Mouse (Mus musculus) heart, postnatal 36 days (tissue): Measurements from ENCODE around the gene Mad1l1. TPM values are rescaled to one million over a fixed set of nuclear protein-coding genes. Genes with fewer than 3 reads are reported as not detected.

Experiments used
- DNase-seq, 2 experiments: peaks; one replicate each; pipeline ENCODE4 v3.0.0; 2021 to 2022
- intact Hi-C: fragments of 180-260 bp; cut with DNase I; formaldehyde crosslinking; loops from one replicate; pipeline ENCODE4 v1.15.1; 2025
- total RNA-seq, 2 experiments: library from RNA; stranded (reverse); gene quantifications; 2 replicates each; pipeline ENCODE4 v1.2.3; 2021

The Mad1l1 gene
- total RNA-seq, 2 experiments from 2014 or later: 9.6 to 10.6 TPM

- DNase-seq: peak; percentile 20 to 31
- intact Hi-C loops: loop anchor here (10.0 kb wide), 1 partner anchor 359 kb away; no protein-coding TSS in a partner anchor
Observed at GRCm38 (mm10) chr5:140194173-140194572, 127.2 kb downstream of the Mad1l1 start.

GRCm38 (mm10) chr5:140191539-140191938 is 129.8 kb downstream of the Mad1l1 start:
- DNase-seq: no peak
- intact Hi-C loops: loop anchor here (10.0 kb wide), 1 partner anchor 357 kb away; no protein-coding TSS in a partner anchor

GRCm38 (mm10) chr5:140186351-140186750 is 135.0 kb downstream of the Mad1l1 start:
- no peak for DNase-seq
- intact Hi-C loops: no loop called here

GRCm38 (mm10) chr5:140185757-140186156 is 135.6 kb downstream of the Mad1l1 start:
- intact Hi-C loops: no loop called here
- no peak for DNase-seq

- no peak for DNase-seq
- intact Hi-C loops: no loop called here
Observed at GRCm38 (mm10) chr5:140183387-140183786, 138.0 kb downstream of the Mad1l1 start.

- intact Hi-C loops: no loop called here
- DNase-seq: no peak
Observed at GRCm38 (mm10) chr5:140182351-140182750, 139.0 kb downstream of the Mad1l1 start.

GRCm38 (mm10) chr5:140180016-140180415 is 141.3 kb downstream of the Mad1l1 start:
- DNase-seq: no peak
- intact Hi-C loops: no loop called here

GRCm38 (mm10) chr5:140178058-140178690 is 143.2 kb downstream of the Mad1l1 start:
- intact Hi-C loops: no loop called here

GRCm38 (mm10) chr5:140177582-140177981 is 143.8 kb downstream of the Mad1l1 start:
- intact Hi-C loops: no loop called here
- DNase-seq: no peak

More at GRCm38 (mm10) chr5:140178058-140178690, 143.2 kb downstream of the Mad1l1 start:
- peak; percentile 33 to 47 for DNase-seq

- no peak for DNase-seq
- intact Hi-C loops: no loop called here
Observed at GRCm38 (mm10) chr5:140176370-140176769, 145.0 kb downstream of the Mad1l1 start.

GRCm38 (mm10) chr5:140174814-140175490 is 146.4 kb downstream of the Mad1l1 start:
- intact Hi-C loops: no loop called here
- no peak for DNase-seq

- DNase-seq: no peak
- intact Hi-C loops: no loop called here
Observed at GRCm38 (mm10) chr5:140174066-140174465, 147.3 kb downstream of the Mad1l1 start.

GRCm38 (mm10) chr5:140173181-140173580 is 148.2 kb downstream of the Mad1l1 start:
- no peak for DNase-seq
- intact Hi-C loops: no loop called here

GRCm38 (mm10) chr5:140171710-140172109 is 149.6 kb downstream of the Mad1l1 start:
- no peak for DNase-seq
- intact Hi-C loops: no loop called here

GRCm38 (mm10) chr5:140167531-140167930 is 153.8 kb downstream of the Mad1l1 start:
- intact Hi-C loops: no loop called here

GRCm38 (mm10) chr5:140167080-140167479 is 154.3 kb downstream of the Mad1l1 start:
- intact Hi-C loops: no loop called here
- DNase-seq: no peak

More at GRCm38 (mm10) chr5:140167531-140167930, 153.8 kb downstream of the Mad1l1 start:
- no peak for DNase-seq

- no peak for DNase-seq
- intact Hi-C loops: no loop called here
Observed at GRCm38 (mm10) chr5:140163947-140164346, 157.4 kb downstream of the Mad1l1 start.

GRCm38 (mm10) chr5:140162071-140162845 is 159.1 kb downstream of the Mad1l1 start:
- no peak for DNase-seq
- intact Hi-C loops: no loop called here

GRCm38 (mm10) chr5:140159007-140159406 is 162.3 kb downstream of the Mad1l1 start:
- no peak for DNase-seq
- intact Hi-C loops: no loop called here

- intact Hi-C loops: no loop called here
- DNase-seq: no peak
Observed at GRCm38 (mm10) chr5:140157886-140158627, 163.3 kb downstream of the Mad1l1 start.

GRCm38 (mm10) chr5:140154166-140154565 is 167.2 kb downstream of the Mad1l1 start:
- no peak for DNase-seq
- intact Hi-C loops: no loop called here
